Mouse (Mus musculus) heart, postnatal 14 days (tissue): ENCODE measurements around the gene Psmb7. TPM values are rescaled to one million over a fixed set of nuclear protein-coding genes. Genes with fewer than 3 reads are reported as not detected.

ENCODE experiments used
- DNase-seq, 2 experiments: peaks; one replicate each; pipeline ENCODE4 v3.0.0; 2021 to 2022
- intact Hi-C: fragments of 180-260 bp; cut with DNase I; formaldehyde crosslinking; loops from one replicate; pipeline ENCODE4 v1.15.1; 2025
- long read RNA-seq, 2 experiments: library from polyadenylated mRNA; stranded (forward); transcript quantifications; one replicate each; pipeline ENCODE4 v2.0.0; 2021
- total RNA-seq, 2 experiments: library from RNA; stranded (reverse); gene quantifications; 2 replicates each; pipeline ENCODE4 v1.2.3; 2021

The Psmb7 gene
- 100 to 1,000 TPM; 242 to 254 TPM for total RNA-seq
- long read RNA-seq, experiment 1, transcript Psmb7-201 (8 exons, 1,160 nt) = major isoform, 75 of 78 reads
- long read RNA-seq, experiment 1, partial matches to known transcripts = 2 of 78 reads
- long read RNA-seq, experiment 1, other reads (novel, unspliced or antisense) = 1 of 78 reads
- long read RNA-seq, experiment 2, transcript Psmb7-201 (8 exons, 1,160 nt) = major isoform, 57 of 62 reads
- long read RNA-seq, experiment 2, partial matches to known transcripts = 4 of 62 reads
- long read RNA-seq, experiment 2, other reads (novel, unspliced or antisense) = 1 of 62 reads

DNA sequence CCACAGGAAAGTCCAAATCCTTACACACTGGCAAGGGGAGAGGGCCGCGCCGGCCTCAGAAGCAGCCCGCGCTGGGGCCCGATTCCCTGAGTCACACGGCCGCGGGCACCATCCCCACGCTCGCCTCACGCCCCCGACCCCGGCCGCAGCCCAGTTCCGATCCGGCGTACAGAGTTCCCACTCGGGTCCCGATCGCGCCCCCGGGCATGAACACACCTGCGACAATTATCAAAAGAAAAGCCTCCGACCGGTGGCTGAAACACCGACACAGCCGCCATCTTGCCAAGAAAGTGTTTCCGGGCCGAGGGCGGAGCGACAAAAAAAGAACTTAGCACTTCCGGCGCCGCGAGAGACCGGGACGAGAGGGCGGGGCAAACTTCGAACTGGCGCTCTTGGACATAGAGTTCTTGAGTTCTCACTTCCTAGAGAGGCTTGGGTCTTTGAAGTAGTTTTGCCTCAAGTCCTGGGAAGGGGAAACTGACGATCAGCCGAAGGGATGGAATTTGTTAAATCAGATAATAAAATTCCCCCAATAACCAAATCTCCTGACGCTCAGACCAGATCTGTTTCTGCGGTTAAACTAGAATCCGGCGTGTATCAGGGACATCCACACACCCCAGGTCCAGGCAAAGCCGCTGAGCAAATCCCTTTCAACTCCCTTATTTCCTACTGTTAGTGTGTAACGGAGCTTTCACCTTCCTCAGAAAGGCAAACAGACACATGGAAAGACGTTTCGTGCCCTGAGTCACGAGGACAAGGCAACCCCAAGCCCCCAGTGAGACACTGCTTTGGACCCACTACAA lies at the start of gene Psmb7:
Gene Psmb7, minus strand, starts transcription at position 463 of the 803 bp plus-strand sequence.
- DNase-seq = peak; percentile 86 to 90
- intact Hi-C loops = no loop called here

GRCm38 (mm10) chr2:38691542-38691941 lies 47.7 kb upstream of the Psmb7 start:
- DNase-seq = peak; percentile 31 to 49
- intact Hi-C loops = no loop called here

DNA sequence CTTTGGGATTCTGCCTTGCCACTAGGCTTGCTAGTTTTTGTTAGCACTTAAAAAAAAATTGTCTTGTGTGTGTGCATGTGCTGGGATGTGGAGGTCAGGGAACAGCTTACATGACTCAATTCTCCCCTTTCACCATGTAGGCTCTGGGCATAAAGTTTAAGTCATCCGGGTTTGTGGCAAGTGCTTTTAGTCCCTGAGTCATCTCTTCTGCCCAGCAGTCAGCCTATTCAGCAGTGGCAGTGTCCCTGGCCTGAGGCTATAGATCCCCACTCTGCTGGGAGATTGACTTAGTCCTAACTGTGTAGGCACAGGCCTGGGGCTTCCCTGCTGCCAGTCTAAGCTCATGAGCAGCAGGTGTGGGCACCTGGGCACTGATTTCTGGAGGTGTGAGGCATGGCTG lies 46.0 kb upstream of the Psmb7 start:
- intact Hi-C loops = no loop called here

GRCm38 (mm10) chr2:38688791-38689520 lies 45.1 kb upstream of the Psmb7 start:
- intact Hi-C loops = no loop called here
- DNase-seq = peak; percentile 34 to 47

More for the DNA sequence above, 46.0 kb upstream of the Psmb7 start:
- no peak for DNase-seq

- DNase-seq = no peak
- intact Hi-C loops = no loop called here
Measured at GRCm38 (mm10) chr2:38685746-38686145, 41.9 kb upstream of the Psmb7 start.

GRCm38 (mm10) chr2:38683083-38683482 lies 39.2 kb upstream of the Psmb7 start:
- no peak for DNase-seq
- intact Hi-C loops = no loop called here

- DNase-seq = no peak
- intact Hi-C loops = no loop called here
Measured at GRCm38 (mm10) chr2:38682209-38682608, 38.3 kb upstream of the Psmb7 start.

DNA sequence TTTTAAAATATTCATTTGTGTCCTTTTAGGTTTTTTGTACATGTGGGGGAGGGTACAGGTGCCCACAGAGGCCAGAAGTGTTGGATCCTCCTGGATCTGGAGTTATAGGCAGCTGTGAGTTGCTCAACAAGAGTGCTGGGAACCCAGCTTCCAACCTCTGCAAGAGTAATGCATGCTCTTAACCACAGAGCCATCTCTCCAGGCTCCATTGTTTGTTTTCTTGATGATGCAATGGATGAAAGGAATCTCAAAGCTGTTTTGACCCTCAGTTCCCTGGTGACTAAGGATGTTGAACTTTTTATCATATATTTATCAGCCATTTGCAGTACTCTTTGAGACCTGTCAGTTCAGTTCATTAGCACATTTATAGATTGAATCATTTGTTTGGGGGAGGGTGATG lies 35.1 kb upstream of the Psmb7 start:
- intact Hi-C loops = no loop called here
- no peak for DNase-seq

DNA sequence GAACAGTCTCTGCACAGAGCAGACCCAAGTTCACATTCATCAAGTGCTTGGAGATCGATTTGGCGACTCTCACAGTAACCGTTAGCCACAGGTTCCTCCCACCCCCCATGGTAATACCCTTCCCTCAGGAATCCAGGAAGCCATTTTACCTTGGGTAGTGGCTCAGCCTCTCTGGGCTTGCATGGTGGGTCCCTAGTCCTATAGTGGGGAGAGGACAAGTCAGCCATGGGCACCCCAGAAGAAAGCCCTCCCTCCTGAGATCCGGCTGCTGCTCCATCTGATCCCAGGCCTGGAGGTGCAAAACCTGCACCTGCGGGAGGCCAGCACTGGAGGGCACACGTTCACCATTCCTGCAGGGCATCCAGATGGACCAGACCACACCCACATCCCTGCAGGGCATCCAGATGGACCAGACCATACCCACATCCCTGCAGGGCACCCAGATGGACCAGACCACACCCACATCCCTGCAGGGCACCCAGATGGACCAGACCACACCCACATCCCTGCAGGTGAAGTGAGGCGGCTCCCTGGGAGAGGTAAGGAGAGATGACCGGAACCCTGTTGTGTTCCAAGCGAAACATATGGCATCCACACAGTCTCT lies 31.6 kb upstream of the Psmb7 start:
- DNase-seq = peak in 1 of 2 experiments; percentile 16
- intact Hi-C loops = no loop called here

- intact Hi-C loops = no loop called here
- no peak for DNase-seq
Measured at GRCm38 (mm10) chr2:38672496-38672895, 28.6 kb upstream of the Psmb7 start.

GRCm38 (mm10) chr2:38668802-38669580 lies 25.1 kb upstream of the Psmb7 start:
- DNase-seq = no peak
- intact Hi-C loops = no loop called here

DNA sequence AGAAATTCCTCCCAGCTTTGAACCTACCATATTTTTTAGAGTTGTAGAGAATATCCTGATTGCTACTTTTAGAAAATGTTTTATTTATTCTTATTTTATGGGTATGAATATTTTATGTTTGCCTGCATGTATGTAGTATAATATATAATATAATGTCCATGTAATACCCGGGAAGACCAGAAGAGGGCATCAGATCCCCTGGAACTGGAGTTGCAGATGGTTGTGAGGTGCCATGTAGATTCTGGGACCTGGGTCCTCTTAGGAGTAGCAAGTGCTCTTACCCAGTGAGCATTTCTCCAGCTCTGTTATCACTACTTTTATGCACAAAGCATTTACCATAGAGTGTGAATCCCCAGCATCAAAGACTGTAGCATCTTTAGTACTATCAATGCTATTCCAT lies 17.5 kb upstream of the Psmb7 start:
- DNase-seq = peak in 1 of 2 experiments; percentile 21
- intact Hi-C loops = no loop called here

DNA sequence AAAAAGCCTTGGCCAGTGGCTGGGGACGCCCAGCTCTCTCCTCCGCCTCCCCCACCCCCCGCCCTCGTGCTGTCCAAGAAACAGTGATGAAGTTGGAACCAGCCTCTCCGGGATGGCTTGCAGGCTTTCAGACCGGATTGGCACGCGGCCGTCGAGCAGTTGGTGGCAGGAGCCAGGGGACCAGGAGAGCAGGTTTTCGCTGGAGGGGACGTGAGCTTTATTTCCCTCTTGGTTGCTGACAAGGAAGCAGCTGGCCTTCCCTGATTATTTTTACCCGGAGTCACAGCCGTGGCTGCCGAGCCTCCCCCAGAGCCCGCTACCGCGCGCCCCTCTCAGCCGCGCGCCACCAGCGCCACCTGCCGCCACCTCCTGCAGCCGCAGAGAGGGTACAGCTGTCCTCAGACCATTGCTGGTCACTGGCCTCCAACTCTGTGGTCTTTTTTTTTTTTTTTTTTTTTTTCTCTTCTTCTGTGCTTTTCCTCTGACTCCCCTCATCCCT lies 14.5 kb upstream of the Psmb7 start:
- peak; percentile 89 to 90 for DNase-seq
- intact Hi-C loops = loop anchor here (5.0 to 10.0 kb wide), 4 partner anchors 226 to 844 kb away; partner anchors contain the start of genes Arpc5l and Rpl35

GRCm38 (mm10) chr2:38653694-38654093 lies 9.8 kb upstream of the Psmb7 start:
- intact Hi-C loops = loop anchor here (10.0 kb wide), 3 partner anchors 351 to 839 kb away; partner anchors contain the start of genes Arpc5l and Rpl35
- DNase-seq = no peak

GRCm38 (mm10) chr2:38653293-38653619 lies 9.4 kb upstream of the Psmb7 start:
- intact Hi-C loops = loop anchor here (10.0 kb wide), 3 partner anchors 352 to 838 kb away; partner anchors contain the start of genes Arpc5l and Rpl35

DNA sequence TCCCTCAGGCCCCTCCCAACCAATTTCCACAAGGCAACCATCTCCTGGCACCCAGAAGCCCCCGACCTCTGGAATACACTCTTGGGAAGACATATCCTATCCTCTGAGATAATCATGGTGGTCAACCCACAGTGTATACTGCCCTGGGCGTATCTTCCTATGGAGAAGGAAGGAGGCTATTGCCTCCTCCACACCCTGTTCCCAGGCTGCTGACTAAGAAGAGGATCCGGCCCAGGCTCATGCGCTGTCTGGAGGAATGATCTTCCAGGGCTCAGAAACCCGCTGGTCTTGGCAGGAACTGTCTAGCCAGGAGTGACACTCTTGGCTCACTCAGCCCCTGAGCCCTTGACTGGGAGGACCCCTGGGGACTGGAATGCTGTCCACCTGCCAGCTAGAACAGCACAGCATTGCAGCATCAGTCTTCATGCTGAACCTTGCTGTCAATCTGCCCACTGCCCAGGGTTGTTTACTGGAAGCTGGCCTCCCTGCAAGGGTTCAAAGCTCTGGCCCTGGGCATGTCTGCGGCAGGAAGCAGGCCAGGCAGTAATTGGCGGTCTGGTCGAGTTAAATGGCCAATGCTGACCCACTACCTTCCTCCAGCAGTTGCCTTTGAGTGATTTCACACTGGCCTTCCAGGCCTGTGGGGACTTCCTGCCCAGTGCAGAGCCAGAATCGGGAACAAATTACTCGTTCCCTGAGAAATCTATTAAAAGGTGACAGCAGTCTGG lies 8.8 kb upstream of the Psmb7 start:
- intact Hi-C loops = loop anchor here (10.0 kb wide), 3 partner anchors 352 to 838 kb away; partner anchors contain the start of genes Arpc5l and Rpl35
- DNase-seq = peak; percentile 34 to 37

More at GRCm38 (mm10) chr2:38653293-38653619, 9.4 kb upstream of the Psmb7 start:
- DNase-seq = no peak

GRCm38 (mm10) chr2:38652098-38652497 lies 8.2 kb upstream of the Psmb7 start:
- DNase-seq = no peak
- intact Hi-C loops = loop anchor here (10.0 kb wide), 3 partner anchors 353 to 837 kb away; partner anchors contain the start of genes Arpc5l and Rpl35

DNA sequence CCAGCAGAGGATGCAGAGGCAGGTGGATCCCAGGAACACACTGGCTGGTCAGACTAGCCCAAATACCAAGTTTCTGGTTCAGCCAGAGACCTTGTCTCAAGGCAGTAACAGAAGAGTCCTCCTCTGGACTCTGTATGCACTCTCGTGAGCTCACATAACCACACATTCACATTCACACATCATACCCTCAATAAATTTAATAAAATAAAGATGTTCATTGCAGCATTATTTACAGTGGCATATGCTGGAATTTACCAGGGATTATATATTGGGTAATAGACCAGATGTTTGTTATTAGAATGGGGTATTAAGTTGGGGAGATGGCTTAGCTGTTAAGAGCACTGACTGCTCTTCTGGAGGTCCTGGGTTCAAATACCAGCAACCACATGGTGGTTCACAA lies 6.5 kb upstream of the Psmb7 start:
- no peak for DNase-seq
- intact Hi-C loops = loop anchor here (10.0 kb wide), 3 partner anchors 354 to 836 kb away; partner anchors contain the start of genes Arpc5l and Rpl35

- intact Hi-C loops = no loop called here
- DNase-seq = no peak
Measured at GRCm38 (mm10) chr2:38647661-38648060, 3.8 kb upstream of the Psmb7 start.
